Mouse (Mus musculus): ENCODE measurements at regions not wholly inside any gene's neighbourhood (a gene's known extent, or its start where the extent isn't known, plus 50 kb on each side); places are given as distances from the start of the nearest gene placed in this dataset.

GRCm38 (mm10) chr1:60646828-60647227, 69.8 kb upstream of the Cd28 start:
- no peaks in the 10 kb centered on the region for H3K36me3 ChIP-seq
- no peak overlapping the region for H3K4me3 ChIP-seq
- H3K9me3 ChIP-seq, result no peaks in the 10 kb centered on the region
- DNase-seq (ENCODE audit: low spot score), result peak; percentile 55
- H3K27ac ChIP-seq, result no peak overlapping the region
- 79% methylated on average over 5 of the region's 5 CpGs for WGBS
- H3K27me3 ChIP-seq (ENCODE audit: insufficient read depth, poor library complexity, severe bottlenecking), result no peaks in the 10 kb centered on the region
- peaks cover 20% of the 10 kb centered on the region for H3K4me1 ChIP-seq

DNA sequence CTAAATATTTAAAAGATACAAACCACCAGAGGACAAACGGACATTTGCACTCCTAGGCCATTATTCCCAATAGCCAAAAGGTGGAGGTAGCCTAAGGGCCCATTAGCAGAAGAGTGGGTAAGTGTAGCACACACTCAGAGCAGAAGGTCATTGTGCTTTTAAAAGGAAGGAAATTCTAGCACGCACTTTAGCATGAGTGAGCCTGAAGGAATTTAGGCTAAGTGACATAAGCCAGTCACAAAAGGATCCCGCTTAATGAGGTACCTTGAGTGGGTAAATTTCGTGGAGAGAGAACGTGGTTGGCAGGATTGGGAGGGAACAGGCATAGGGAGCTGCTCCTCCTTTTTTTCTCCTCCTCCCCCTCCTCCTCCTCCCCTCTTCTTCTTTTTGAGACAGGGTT, 70.4 kb upstream of the Cd28 start:
- no peaks in the 10 kb centered on the region for H3K9me3 ChIP-seq
- peaks cover 20% of the 10 kb centered on the region for H3K4me1 ChIP-seq
- H3K27ac ChIP-seq, result no peak overlapping the region
- H3K27me3 ChIP-seq (ENCODE audit: insufficient read depth, poor library complexity, severe bottlenecking), result no peaks in the 10 kb centered on the region
- no peak for DNase-seq (ENCODE audit: low spot score)
- WGBS, result 53% methylated on average over 5 of the region's 5 CpGs
- no peak overlapping the region for H3K4me3 ChIP-seq
- H3K36me3 ChIP-seq, result no peaks in the 10 kb centered on the region

- no peak overlapping the region for H3K4me3 ChIP-seq
- 83% methylated on average over 1 of the region's 1 CpGs for WGBS
- H3K9me3 ChIP-seq, result no peaks in the 10 kb centered on the region
- peak; percentile 19 for DNase-seq (ENCODE audit: low spot score)
- peaks cover 14% of the 10 kb centered on the region; the same call in 1 of the 2 replicates for H3K4me1 ChIP-seq
- no peaks in the 10 kb centered on the region for H3K27me3 ChIP-seq (ENCODE audit: insufficient read depth, poor library complexity, severe bottlenecking)
- H3K36me3 ChIP-seq, result no peaks in the 10 kb centered on the region
- H3K27ac ChIP-seq, result no peak overlapping the region
Observed at GRCm38 (mm10) chr1:60645176-60645575, 71.4 kb upstream of the Cd28 start.

- H3K9me3 ChIP-seq, result no peaks in the 10 kb centered on the region
- 57% methylated on average over 3 of the region's 3 CpGs for WGBS
- H3K4me3 ChIP-seq, result no peak overlapping the region
- H3K27me3 ChIP-seq (ENCODE audit: insufficient read depth, poor library complexity, severe bottlenecking), result no peaks in the 10 kb centered on the region
- DNase-seq (ENCODE audit: low spot score), result no peak
- H3K27ac ChIP-seq, result no peak overlapping the region
- 0 out of 2 replicates have a peak, but pooled peaks cover 6% of the 10 kb centered on the region for H3K4me1 ChIP-seq
- H3K36me3 ChIP-seq, result no peaks in the 10 kb centered on the region
Observed at GRCm38 (mm10) chr1:60642761-60643160, 73.8 kb upstream of the Cd28 start.

DNA sequence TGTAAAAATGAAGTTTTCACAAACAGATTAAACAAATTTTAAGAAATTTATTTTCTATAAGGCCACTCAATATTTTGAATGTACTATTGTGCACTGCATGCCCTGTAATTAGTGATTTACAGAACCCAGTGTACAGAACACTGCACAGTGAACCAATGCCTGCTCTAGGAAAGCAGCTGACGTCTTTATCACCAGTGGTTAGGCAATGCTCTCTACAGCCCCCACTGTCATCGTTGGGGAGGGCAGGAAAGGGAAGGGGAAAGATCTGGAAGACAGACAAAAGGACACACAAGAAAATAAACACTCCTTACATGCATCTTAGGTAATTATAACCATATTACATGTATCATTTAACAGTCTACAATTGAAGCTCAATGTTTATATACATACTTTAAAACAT, 74.4 kb upstream of the Cd28 start:
- 0 out of 2 replicates have a peak, but pooled peaks cover 6% of the 10 kb centered on the region for H3K4me1 ChIP-seq
- H3K9me3 ChIP-seq, result no peaks in the 10 kb centered on the region
- H3K36me3 ChIP-seq, result no peaks in the 10 kb centered on the region
- H3K27ac ChIP-seq, result no peak overlapping the region
- H3K27me3 ChIP-seq (ENCODE audit: insufficient read depth, poor library complexity, severe bottlenecking), result no peaks in the 10 kb centered on the region
- no peak overlapping the region for H3K4me3 ChIP-seq
- DNase-seq (ENCODE audit: low spot score), result no peak
- WGBS, result 26% methylated on average over 2 of the region's 2 CpGs

DNA sequence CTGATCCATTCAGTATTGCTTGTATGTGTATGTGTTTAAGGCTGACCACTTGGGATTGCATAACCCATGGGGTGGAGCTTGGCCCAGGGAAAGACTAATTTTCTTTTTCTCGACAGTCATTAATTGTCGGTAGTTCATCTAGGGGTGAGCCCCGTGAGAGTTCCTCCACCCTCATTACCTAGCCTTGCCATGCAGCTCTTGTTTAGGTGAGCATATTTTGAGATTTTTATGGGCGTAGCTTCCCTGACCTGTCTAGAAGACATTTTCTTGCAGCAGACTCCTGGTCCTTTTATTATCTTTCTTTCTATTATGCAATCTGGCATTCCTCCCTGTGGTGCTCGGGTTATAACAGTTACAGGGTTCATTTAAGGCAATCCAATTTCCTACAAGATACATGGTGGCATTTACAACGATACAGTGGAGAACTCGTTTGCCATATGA, 74.4 kb upstream of the Raph1 start:
- Histone ChIP-seq H3K36me3 (no peaks in the 10 kb centered on the region), H3K27me3 (ENCODE audit: insufficient read depth, poor library complexity, severe bottlenecking) (no peaks in the 10 kb centered on the region), H3K27ac (no peak overlapping the region), H3K9me3 (no peaks in the 10 kb centered on the region), H3K4me1 (0 out of 2 replicates have a peak, but pooled peaks cover 5% of the 10 kb centered on the region), H3K4me3 (no peak overlapping the region)
- WGBS, result 71% methylated on average over 7 of the region's 7 CpGs
- no peak for DNase-seq (ENCODE audit: low spot score)

GRCm38 (mm10) chr1:60639536-60639935, 72.6 kb upstream of the Raph1 start:
- DNase-seq (ENCODE audit: low spot score), result no peak
- Histone ChIP-seq H3K4me3 (no peak overlapping the region), H3K36me3 (no peaks in the 10 kb centered on the region), H3K27me3 (ENCODE audit: insufficient read depth, poor library complexity, severe bottlenecking) (no peaks in the 10 kb centered on the region), H3K9me3 (no peaks in the 10 kb centered on the region), H3K27ac (no peak overlapping the region), H3K4me1 (no peaks in the 10 kb centered on the region)
- WGBS, result 80% methylated on average over 2 of the region's 2 CpGs

DNA sequence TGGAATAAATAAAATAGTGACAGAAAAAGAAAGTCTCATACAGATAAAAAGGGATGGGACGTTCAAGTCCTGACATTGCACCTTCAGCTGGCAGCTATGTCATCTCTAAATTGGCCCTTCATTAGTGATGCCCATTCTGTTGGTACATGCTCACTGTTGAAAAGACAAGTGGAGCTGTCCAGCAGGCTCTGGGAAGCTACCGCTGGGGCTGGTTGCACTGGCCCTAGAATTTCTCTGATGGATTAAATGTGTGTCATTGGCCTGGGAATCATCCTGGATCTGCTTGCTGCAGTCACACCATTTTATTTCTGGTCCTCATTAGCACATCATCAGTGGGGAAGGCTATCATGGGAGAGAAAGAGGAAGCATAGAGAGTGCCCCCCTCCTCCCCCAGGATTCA, 72.2 kb upstream of the Raph1 start:
- no peak overlapping the region for H3K27ac ChIP-seq
- DNase-seq (ENCODE audit: low spot score), result no peak
- H3K4me1 ChIP-seq, result no peaks in the 10 kb centered on the region
- WGBS, result 63% methylated on average over 2 of the region's 2 CpGs
- no peaks in the 10 kb centered on the region for H3K36me3 ChIP-seq
- no peak overlapping the region for H3K4me3 ChIP-seq
- H3K9me3 ChIP-seq, result no peaks in the 10 kb centered on the region
- H3K27me3 ChIP-seq (ENCODE audit: insufficient read depth, poor library complexity, severe bottlenecking), result no peaks in the 10 kb centered on the region

- Histone ChIP-seq H3K9me3 (no peaks in the 10 kb centered on the region), H3K4me3 (no peak overlapping the region), H3K36me3 (no peaks in the 10 kb centered on the region), H3K27me3 (ENCODE audit: insufficient read depth, poor library complexity, severe bottlenecking) (no peaks in the 10 kb centered on the region), H3K27ac (no peak overlapping the region), H3K4me1 (no peaks in the 10 kb centered on the region)
- WGBS, result 74% methylated on average over 3 of the region's 3 CpGs
- no peak for DNase-seq (ENCODE audit: low spot score)
Observed at GRCm38 (mm10) chr1:60636802-60637452, 70.0 kb upstream of the Raph1 start.

DNA sequence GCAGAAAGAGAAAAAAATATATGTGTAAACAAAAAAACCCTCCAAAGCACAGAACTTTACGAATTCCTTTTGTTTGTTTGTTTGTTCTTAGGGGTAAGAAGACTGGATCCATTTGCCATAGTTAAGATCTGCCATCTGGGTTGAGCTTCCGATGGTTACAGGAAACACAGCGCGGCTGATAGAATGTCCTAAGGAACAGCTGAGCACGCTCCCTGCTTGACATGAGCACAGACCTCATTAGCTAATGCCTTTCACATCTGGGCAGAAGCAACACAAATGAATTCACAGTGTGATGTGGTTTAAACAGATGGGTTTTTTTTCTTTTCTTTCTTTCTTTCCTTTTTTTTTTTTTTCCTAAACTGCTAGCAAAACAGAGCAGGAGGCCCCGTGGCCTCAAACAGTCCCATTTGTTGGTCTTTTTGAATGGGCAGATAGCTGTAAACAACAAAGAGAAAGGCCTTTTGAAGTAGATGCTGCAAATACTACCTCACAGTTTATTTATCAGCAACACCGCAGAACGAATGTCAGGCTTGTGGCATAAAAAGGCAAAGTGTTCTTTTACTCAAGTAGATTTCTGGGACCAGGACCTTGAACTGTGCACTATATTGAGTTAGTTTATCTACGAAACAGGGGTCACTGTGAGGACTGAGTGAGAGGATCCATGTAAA, 61.0 kb upstream of the Raph1 start:
- Histone ChIP-seq H3K36me3 (no peaks in the 10 kb centered on the region), H3K4me3 (no peak overlapping the region), H3K9me3 (no peaks in the 10 kb centered on the region), H3K27ac (no peak overlapping the region), H3K4me1 (no peaks in the 10 kb centered on the region; the same call in 1 of the 2 replicates), H3K27me3 (ENCODE audit: insufficient read depth, poor library complexity, severe bottlenecking) (no peaks in the 10 kb centered on the region)
- DNase-seq (ENCODE audit: low spot score), result no peak
- WGBS, result 37% methylated on average over 9 of the region's 9 CpGs

DNA sequence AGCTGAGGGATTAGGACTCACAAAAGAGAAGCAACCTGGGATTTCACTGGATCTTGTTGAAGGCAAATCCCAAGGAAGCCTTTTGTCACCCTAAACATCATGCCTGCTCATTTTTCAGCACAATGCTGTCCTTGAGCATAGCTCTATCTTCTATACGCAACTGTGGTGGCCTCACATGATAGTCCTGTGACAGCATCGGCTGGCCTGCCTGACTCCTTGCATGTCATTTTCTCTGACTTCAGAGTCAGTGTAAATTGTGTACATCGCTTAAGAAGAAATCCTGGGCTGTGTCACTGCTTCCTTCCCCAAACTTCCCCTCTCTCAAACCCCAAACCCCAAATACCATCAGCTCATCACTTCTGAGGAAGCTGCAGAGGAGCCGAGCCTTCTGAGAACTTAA, 60.5 kb upstream of the Raph1 start:
- no peaks in the 10 kb centered on the region; the same call in 1 of the 2 replicates for H3K4me1 ChIP-seq
- H3K27me3 ChIP-seq (ENCODE audit: insufficient read depth, poor library complexity, severe bottlenecking), result no peaks in the 10 kb centered on the region
- H3K9me3 ChIP-seq, result no peaks in the 10 kb centered on the region
- H3K27ac ChIP-seq, result no peak overlapping the region
- H3K4me3 ChIP-seq, result no peak overlapping the region
- no peaks in the 10 kb centered on the region for H3K36me3 ChIP-seq
- 50% methylated on average over 4 of the region's 4 CpGs for WGBS
- DNase-seq (ENCODE audit: low spot score), result no peak

GRCm38 (mm10) chr1:60625698-60626486, 59.0 kb upstream of the Raph1 start:
- Histone ChIP-seq H3K27ac (no peak overlapping the region), H3K4me1 (no peaks in the 10 kb centered on the region; the same call in 1 of the 2 replicates), H3K9me3 (no peaks in the 10 kb centered on the region), H3K36me3 (no peaks in the 10 kb centered on the region), H3K4me3 (no peak overlapping the region), H3K27me3 (ENCODE audit: insufficient read depth, poor library complexity, severe bottlenecking) (no peaks in the 10 kb centered on the region)
- no peak for DNase-seq (ENCODE audit: low spot score)
- WGBS, result 81% methylated on average over 17 of the region's 17 CpGs

DNA sequence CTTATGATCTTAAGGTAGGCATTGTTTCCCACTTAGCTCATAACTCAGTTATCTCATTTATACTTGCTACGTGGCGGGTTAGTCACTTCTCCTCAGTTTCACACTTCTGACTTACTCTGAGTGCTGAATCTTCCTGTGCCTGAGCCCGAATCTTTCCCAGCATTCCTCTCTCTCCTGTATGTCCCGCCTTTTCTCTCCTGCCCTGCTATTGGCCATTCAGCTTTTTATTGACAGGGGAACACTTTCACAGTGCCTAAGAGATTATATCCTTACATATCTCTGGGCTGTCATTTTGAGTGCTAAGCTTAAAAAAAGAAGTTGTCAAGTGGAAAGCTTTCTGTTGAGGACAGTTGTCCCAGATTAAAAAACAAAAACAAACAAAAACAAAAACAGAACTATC, 57.3 kb upstream of the Raph1 start:
- no peaks in the 10 kb centered on the region for H3K27me3 ChIP-seq (ENCODE audit: insufficient read depth, poor library complexity, severe bottlenecking)
- H3K4me1 ChIP-seq, result no peaks in the 10 kb centered on the region; the same call in 1 of the 2 replicates
- no peak overlapping the region for H3K4me3 ChIP-seq
- no peaks in the 10 kb centered on the region for H3K36me3 ChIP-seq
- DNase-seq (ENCODE audit: low spot score), result no peak
- 69% methylated on average over 4 of the region's 4 CpGs for WGBS
- no peak overlapping the region for H3K27ac ChIP-seq
- H3K9me3 ChIP-seq, result no peaks in the 10 kb centered on the region

Measured in heart, embryonic 10.5 days (tissue).